Mouse (Mus musculus): ENCODE results near the gene Pdgfra. TPM values are rescaled to one million over a fixed set of nuclear protein-coding genes. Genes with fewer than 3 reads are reported as not detected.

Gene Pdgfra
- polyA plus RNA-seq, 1 experiment from 2014 or later, result 7.5 TPM

DNA sequence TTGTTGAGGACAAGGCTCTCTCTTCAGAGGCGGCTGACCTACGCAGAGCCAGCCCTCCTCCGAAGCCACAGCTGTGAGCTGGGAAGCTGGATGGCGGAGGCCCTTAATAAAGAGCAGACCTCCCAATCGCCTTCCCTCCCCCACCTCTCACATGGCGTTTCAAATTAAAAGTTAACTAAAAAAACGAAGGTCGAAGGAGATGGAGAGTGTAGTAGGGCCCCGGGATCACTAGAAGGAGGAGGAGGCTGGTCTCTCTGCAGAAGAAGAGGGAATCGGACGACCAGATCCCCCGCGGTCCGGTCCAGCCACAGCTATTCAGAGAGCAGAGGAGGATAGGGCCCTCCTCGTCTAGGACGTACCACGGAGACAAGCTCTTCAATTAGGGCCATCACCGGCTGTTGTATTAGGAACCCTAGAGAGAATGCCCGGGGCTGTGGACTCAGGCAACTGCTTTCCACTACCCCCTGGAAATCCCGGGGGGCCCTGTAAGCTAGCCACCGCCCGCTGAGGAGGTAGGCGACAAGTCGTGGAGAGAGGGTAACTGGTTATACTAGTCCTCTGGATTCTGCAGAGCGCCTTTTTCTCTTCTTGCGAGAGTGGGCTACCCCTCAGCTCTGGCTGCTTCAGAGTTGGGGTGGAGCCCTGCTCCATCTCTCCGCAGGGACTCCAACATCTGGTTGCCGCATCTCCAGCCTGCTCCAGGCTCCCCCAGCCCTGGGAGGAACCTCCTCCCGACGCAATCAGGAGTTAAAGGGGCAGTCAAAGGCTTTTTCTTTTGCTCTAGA lies 3.6 kb upstream of the Pdgfra start:
- no peak for TF ChIP-seq CTCF (IDR thresholded peaks at IDR 0.05)
- in situ Hi-C loops (cut with MboI; ENCODE audit: low pct_unique_long_range_greater_than_20kb), result loop anchor here (5.0 to 10.0 kb wide), 3 partner anchors 204 to 554 kb away; no protein-coding TSS in a partner anchor
- ATAC-seq, result no peak
- no peak for DNase-seq (ENCODE audit: low read depth, low spot score)
- CTCF ChIA-PET, result interaction anchor here (1.0 to 3.4 kb wide), 2 partner anchors 8 to 187 kb away, joined by 3 to 15 read pairs; no protein-coding TSS in a partner anchor
- H3K27me3 ChIP-seq, result peaks cover 22% of the 10 kb centered on the region
- POLR2A ChIA-PET, result no interaction called here

DNA sequence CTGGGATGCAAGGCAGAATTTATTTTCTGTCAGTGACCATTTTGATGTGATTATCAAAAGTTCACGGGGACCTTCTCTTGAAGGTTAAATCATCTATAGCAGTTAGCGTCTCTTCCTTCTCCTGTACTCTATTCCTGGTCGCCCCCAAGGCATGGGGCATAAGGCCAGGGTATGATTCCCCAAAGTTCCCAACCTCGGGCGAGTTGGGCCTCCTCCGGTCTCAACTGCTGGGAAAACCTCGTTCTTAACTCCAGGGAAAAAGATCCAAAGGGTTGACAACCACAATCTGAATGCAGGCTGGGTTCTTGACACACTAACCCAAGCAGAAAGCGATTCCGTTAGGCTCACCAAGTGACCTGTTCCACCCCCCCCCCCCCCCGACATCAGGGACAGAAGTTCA lies 2.7 kb upstream of the Pdgfra start:
- in situ Hi-C loops (cut with MboI; ENCODE audit: low pct_unique_long_range_greater_than_20kb), result loop anchor here (5.0 to 10.0 kb wide), 3 partner anchors 205 to 555 kb away; no protein-coding TSS in a partner anchor
- ATAC-seq, result no peak
- CTCF ChIA-PET, result no interaction called here
- no peak for DNase-seq (ENCODE audit: low read depth, low spot score)
- H3K27me3 ChIP-seq, result peaks cover 27% of the 10 kb centered on the region
- POLR2A ChIA-PET, result no interaction called here
- no peak for TF ChIP-seq CTCF (IDR thresholded peaks at IDR 0.05)

DNA sequence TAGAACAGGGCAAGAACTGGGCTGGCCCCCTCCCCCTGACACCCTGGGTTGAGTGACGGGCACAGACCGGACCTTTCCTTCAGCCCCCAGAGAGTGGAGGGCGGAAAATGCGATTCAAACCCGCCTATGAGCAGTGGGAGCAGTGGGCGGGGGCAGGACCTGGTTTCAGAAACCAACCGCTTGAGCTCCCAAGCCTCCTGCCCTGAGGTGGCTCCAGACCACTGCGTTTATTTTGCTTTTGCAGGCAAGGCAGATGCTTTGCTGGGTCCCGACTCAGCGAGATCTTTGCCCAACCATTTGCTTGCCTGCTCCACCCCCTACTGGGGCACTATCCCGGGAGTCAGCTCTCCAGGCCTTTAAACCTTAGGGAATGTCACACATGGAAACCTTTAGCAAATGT lies 2.2 kb upstream of the Pdgfra start:
- ATAC-seq (no peak), DNase-seq (ENCODE audit: low read depth, low spot score) (no peak)
- ChIA-PET CTCF (no interaction called here), POLR2A (no interaction called here)
- peaks cover 27% of the 10 kb centered on the region for H3K27me3 ChIP-seq
- in situ Hi-C loops (cut with MboI; ENCODE audit: low pct_unique_long_range_greater_than_20kb), result loop anchor here (5.0 to 10.0 kb wide), 4 partner anchors 205 to 555 kb away; no protein-coding TSS in a partner anchor
- no peak for TF ChIP-seq CTCF (IDR thresholded peaks at IDR 0.05)

DNA sequence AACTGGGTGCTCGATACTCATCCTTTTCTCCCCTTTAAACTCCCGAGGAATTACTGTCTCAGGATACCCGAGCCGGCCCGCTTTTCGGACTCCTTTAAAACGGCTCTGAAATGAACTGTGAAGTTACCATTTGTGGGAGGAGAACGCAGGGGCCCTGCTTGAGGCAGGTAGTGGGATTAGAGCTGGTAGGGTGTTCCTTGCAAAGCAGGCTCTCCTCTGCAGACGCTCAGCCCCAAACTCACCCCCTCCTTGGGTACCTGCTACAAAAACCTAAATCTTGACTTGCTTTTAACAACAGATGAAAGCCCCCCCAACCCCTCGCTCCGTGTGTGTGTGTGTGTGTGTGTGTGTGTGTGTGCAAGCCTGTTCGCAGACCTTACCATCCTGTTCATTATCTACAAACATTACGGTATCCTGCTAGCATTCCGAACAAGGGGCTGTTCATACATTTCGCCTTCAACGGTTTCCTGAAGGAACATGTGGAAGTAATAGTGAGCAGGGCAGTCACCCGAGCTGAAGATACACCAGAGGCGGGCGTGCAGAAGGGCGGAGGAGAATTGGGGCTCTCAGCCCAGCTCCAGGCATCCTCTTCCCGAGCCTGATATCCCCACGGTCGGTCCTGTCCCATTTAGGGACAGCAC lies 1.6 kb upstream of the Pdgfra start:
- in situ Hi-C loops (cut with MboI; ENCODE audit: low pct_unique_long_range_greater_than_20kb), result loop anchor here (10.0 kb wide), 1 partner anchor 536 kb away; no protein-coding TSS in a partner anchor
- no peak for TF ChIP-seq CTCF (IDR thresholded peaks at IDR 0.05)
- POLR2A ChIA-PET, result no interaction called here
- peaks cover 27% of the 10 kb centered on the region for H3K27me3 ChIP-seq
- CTCF ChIA-PET, result no interaction called here
- ATAC-seq (no peak), DNase-seq (ENCODE audit: low read depth, low spot score) (no peak)

DNA sequence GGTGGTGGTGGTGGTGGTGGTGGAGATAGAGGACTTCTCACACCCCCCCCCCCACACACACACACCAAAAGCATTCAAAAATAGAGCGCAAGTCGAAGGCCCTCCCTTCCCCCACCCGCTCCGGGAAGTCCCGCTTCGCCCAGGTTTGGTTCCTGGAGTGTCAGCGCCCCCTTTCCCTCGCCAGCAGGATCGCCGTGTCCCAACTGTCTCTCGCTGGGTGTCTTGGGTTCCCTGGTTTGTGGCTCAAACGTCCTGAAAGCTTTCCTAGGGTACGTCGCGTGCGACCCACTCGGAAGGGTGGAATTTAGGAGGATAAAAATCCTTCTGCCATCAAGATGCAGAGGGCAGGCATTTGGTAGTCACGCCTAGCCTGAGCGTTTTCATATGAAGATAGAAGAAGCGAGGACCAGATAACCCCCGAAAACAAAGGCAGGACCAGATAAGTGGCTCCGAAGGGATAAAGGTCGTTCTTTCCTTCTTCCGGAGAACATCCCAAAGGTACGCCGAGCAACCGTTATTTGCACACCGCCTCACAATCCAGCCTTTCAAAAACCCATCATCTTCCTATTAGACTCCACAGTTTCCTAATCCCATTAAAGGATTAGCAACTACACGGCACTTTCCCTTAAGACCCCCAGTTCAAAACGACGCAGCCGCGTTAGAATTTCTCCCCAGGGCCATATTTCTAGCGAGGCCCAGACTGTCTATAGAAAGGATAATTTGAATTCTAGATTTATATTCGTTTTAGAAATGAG lies 769 bp upstream of the Pdgfra start:
- TF ChIP-seq CTCF (IDR thresholded peaks at IDR 0.05), result no peak
- DNase-seq (ENCODE audit: low read depth, low spot score) (no peak), ATAC-seq (no peak)
- H3K27me3 ChIP-seq, result peaks cover 27% of the 10 kb centered on the region
- in situ Hi-C loops (cut with MboI; ENCODE audit: low pct_unique_long_range_greater_than_20kb), result loop anchor here (10.0 kb wide), 1 partner anchor 537 kb away; no protein-coding TSS in a partner anchor
- CTCF ChIA-PET, result interaction anchor here (1.4 kb wide), 1 partner anchor 713 kb away, joined by 3 read pairs; no protein-coding TSS in a partner anchor
- POLR2A ChIA-PET, result no interaction called here

DNA sequence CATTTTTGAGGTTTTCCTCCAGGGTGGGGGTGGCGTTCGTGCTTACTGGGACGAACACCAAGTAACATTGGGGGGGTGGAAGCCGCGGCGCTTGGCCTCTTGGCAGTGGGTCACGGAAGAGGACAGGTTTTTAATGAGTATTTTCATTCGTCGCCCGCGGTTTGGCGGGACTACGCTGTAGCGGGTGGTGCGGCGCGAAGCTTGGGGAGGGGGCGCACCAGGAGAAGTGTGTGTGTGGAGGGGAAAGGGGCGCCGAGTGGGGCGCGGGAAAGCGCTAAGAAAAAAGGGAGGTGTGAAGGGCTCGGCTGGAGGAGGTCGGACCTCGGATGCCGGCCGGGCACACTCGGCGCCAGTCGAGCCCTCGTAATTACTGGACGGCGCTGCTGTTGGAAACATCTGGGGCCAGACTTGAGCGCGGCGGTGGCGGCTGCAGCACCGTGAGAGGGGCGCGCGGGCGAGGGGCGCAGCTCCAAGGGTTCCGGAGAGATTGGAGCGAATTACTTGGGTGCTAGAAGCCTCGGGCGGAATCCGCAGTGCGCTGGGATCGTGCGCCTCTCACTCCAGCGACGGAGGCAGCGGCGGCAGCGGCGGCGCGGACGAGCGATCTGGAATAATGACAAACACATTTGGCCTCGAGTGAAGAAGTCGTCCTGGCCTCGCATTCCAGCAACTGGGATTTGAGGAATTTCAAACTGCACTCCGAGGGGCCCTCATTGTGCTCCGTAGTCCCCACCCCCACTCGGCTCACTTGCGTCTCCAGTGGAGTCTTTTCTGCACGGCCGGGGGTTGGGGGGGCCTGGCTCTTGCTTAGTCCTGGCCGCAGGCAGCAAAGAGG lies 916 bp downstream of the Pdgfra start:
- no peak for DNase-seq (ENCODE audit: low read depth, low spot score)
- CTCF ChIA-PET, result interaction anchor here (1.4 kb wide), 1 partner anchor 715 kb away, joined by 3 read pairs; no protein-coding TSS in a partner anchor
- POLR2A ChIA-PET, result no interaction called here
- in situ Hi-C loops (cut with MboI; ENCODE audit: low pct_unique_long_range_greater_than_20kb), result loop anchor here (10.0 kb wide), 1 partner anchor 538 kb away; no protein-coding TSS in a partner anchor
- ATAC-seq, result no peak
- TF ChIP-seq CTCF (IDR thresholded peaks at IDR 0.05), result no peak
- H3K27me3 ChIP-seq, result peaks cover 26% of the 10 kb centered on the region

DNA sequence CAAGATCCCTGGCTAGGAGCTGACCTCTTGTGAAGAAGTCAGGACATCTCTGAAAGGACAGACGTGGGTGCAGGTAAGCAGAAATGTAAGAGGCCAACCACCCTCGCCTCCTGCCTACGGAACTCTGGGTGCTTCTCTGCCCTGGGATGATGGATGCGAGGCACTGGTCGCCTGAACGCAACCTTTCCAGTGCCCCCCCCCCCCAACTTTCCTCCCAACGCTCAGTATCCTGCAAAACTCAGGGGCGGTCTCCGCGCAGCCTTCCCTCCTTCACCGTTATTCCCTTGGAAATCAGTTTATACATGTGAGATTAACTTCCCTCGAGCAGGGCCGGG lies 1.5 kb downstream of the Pdgfra start:
- in situ Hi-C loops (cut with MboI; ENCODE audit: low pct_unique_long_range_greater_than_20kb), result loop anchor here (10.0 kb wide), 1 partner anchor 539 kb away; no protein-coding TSS in a partner anchor
- no peak for DNase-seq (ENCODE audit: low read depth, low spot score)
- ATAC-seq, result no peak
- POLR2A ChIA-PET, result no interaction called here
- H3K27me3 ChIP-seq, result peaks cover 21% of the 10 kb centered on the region
- CTCF ChIA-PET, result no interaction called here
- no peak for TF ChIP-seq CTCF (IDR thresholded peaks at IDR 0.05)

DNA sequence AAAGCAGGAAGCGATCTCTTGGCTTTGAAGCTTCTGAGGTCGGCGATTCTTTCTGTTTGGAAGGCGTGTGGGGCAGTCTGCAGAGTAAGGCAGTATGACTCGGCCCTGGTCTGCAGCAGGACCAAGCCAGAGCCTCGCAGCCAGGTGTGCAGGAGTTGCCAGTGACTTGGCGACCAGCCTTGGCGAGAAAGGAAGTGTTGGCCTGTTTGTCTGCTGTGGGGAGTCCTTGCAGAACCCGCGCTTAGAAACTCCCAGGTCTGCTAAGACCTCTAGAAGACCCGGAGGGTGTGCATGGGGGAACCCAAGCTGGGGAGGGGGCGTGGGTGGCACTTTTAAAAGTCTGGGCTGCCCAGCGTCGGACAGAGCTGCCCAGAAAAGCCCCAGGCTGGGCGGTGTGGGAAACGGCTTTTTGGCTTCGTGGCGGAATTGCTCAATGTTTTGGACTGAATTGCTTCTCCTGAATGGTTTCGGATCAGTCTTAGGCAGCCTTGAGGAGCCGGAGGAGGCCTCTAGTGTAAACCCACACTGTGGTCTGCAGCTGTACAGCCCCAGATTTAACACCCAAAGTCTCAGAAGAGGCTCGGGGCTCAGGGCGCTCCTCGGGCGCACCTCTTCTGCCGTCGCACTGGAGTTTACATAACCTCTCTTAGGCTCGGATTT lies 2.0 kb downstream of the Pdgfra start:
- ChIA-PET POLR2A (no interaction called here), CTCF (interaction anchor here (3.7 kb wide), 1 partner anchor 512 kb away, joined by 13 read pairs; no protein-coding TSS in a partner anchor)
- ATAC-seq, result no peak
- no peak for DNase-seq (ENCODE audit: low read depth, low spot score)
- peaks cover 16% of the 10 kb centered on the region for H3K27me3 ChIP-seq
- in situ Hi-C loops (cut with MboI; ENCODE audit: low pct_unique_long_range_greater_than_20kb), result loop anchor here (10.0 kb wide), 1 partner anchor 539 kb away; no protein-coding TSS in a partner anchor
- no peak for TF ChIP-seq CTCF (IDR thresholded peaks at IDR 0.05)

DNA sequence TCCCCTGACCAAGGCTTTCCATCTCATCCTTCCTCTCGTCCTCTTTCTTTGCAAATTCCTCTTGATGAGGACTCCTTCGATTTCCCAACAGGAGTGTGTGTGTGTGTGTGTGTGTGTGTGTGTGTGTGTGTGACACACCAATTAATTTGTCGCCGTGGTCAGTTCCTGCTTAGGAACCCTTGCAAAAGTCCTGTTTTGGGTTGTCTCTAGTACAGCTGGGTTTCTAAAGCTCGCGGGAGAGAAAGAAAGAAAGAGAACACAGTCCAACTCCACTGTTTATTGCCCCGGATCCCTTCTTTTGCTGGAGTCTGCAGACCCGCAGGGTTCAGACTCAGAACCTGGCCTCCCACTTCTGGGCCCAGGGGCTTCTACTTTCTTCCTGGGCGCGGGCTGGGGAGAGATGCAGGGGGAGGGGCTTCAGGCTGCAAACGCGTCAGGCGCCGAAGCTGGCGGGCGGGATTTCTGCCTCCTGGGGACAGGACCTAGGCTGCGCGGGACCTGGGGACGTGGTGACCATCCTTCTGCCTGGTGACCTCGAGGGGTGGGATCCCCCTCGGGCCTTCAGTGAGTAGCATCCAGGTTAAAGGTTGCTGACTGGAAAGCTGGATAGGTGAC lies 2.6 kb downstream of the Pdgfra start:
- peaks cover 19% of the 10 kb centered on the region for H3K27me3 ChIP-seq
- TF ChIP-seq CTCF (IDR thresholded peaks at IDR 0.05), result no peak
- in situ Hi-C loops (cut with MboI; ENCODE audit: low pct_unique_long_range_greater_than_20kb), result loop anchor here (5.0 to 10.0 kb wide), 4 partner anchors 357 to 842 kb away; no protein-coding TSS in a partner anchor
- no peak for DNase-seq (ENCODE audit: low read depth, low spot score)
- ChIA-PET POLR2A (interaction anchor here (0.9 to 1.3 kb wide), 2 partner anchors 10 to 180 kb away, joined by 3 read pairs; no protein-coding TSS in a partner anchor), CTCF (interaction anchor here (0.9 to 3.7 kb wide), 9 partner anchors 32 to 844 kb away, joined by 3 to 21 read pairs (median 7); no protein-coding TSS in a partner anchor)
- no peak for ATAC-seq
